Mouse (Mus musculus) spleen, embryonic (tissue): ENCODE data around the gene Ttf2.

ENCODE experiments used
- CTCF ChIA-PET: fragments of 350-600 bp; sonication (Branson Sonifier 250); formaldehyde crosslinking; loops from one replicate; lab custom pipeline; 2022; lab: Charles Lee

Ttf2 gene

DNA sequence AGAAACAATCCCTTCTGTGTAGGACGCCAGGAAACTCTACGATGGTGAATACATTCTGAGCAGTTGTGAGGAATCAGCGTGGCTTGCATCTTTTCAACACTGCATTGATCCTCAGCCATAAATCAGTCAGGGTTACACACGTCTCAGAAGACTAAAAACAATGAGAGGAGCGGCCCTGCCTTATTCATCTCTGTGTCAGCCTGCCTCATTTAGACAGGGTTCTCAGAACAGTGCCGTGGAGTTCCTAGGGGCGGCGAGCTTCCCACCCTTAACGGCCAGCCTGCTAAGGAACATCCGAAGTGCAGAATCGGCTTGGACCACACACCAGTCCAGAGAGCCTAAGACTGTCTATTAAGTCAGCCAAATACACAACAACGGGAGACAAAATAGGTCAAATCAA is 20.0 kb upstream of the Ttf2 start:
- CTCF ChIA-PET: no interaction called here

DNA sequence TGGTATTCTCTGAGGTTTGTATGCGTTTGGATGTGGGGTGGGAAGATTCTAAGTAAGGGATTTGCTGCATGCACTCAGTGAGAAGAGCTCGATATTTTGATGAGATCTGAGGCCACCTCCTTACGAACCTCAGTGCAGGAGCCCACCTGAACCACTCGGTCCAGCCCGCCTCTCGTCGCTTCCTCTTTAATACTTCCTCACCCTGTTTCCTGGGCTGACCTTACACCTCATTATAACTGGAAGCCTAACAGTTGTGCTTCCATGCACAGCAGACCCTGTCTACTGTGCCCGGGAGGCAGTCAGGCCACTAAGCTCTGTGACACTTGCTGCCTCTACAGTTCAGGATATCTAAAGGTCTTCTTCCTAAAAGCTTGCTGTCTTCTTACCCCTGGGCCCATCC is 9.8 kb upstream of the Ttf2 start:
- CTCF ChIA-PET: no interaction called here

DNA sequence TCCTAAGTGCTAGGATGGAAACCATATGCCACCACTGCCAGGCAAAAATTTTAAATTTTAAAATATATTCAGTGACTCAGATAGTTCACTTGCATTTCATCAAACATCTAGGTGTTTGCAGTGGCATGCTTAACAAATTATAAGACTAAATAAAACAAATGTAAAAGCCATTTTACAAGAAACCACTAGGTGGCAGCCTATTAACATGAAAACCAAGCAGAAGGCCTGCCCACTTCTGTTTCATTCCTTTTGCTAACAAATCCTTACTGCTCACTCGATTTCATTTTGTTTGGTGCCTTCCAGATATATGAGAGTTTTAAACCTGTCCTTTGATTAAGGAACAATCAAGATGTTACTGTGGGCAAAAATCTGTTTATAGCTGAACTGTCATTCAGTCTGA is 4.4 kb upstream of the Ttf2 start:
- CTCF ChIA-PET: interaction anchor here (0.5 to 1.7 kb wide), 2 partner anchors 321 to 481 kb away, joined by 3 to 8 read pairs; no protein-coding TSS in a partner anchor

DNA sequence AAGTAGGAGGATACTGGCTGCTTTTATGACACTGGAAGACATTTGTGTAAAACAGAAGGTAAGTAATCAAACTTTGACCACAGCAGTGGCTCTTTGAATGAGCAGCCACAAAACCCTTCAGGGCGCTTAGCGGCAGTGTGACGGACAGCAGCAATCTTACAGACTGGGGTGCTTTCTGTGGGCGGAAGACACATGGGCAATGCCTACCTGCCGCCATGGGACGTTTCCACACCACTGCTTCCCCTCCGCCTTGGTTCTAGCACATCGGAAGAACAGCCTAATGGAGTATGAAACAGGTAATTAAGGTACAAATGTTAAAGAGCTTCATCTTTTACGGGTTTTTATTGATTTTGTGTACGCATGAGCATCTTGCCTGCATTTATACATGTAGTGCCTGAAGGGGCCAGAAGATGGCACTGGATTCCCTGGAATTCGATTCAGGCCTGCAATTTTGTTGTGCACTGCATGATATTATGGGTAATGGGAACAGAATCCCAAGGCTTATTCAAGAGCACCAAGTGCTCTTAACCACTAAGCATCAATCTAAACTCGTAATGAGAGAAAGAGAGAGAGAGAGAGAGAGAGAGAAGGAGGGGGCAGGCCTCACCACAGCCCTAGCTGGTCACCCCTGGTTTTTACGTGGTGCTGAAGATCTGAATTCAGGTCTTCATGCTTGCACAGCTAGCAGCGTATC is 5.5 kb downstream of the Ttf2 start:
- CTCF ChIA-PET: interaction anchor here (0.6 to 1.7 kb wide), 4 partner anchors 9 to 559 kb away, joined by 3 to 4 read pairs (median 4); no protein-coding TSS in a partner anchor

DNA sequence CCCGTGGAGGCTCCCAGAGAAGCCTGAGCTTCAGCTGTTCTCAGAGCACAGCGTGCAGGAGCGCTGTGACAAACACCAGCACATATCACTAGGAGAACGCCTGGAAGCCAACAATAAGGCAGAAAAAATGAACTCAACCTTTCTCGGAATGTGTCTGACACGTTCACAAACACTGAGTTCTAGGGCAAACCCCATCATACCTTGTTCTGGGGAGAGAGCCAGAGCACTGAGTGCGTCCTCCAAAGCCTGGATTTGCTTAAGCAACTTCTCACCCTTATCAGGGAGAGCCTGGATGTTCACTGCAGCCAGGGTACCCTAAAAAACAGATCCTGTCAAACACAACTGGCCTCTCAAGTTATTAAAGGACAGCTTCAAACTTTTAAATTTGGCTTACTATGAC is 8.0 kb downstream of the Ttf2 start:
- CTCF ChIA-PET: no interaction called here

DNA sequence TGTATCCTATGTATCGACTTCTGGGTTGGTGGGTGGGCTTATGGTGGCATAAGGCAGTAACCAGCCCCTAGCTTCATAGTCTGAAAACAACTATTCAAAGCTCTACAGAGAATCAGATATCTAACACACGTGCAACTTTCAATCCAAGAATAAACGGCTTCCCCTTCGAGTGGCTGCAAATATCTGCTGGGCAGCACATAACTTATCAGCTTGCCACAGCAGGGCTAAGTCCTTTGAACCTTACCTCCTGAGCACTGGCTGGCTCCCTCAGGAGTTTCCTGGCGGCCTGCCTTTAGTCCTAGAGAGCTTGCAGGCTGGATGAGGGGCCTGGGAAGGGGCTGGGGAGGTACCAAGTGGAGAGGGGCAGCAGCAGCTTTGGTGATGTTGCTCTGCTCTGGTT is 8.5 kb downstream of the Ttf2 start:
- CTCF ChIA-PET: no interaction called here

DNA sequence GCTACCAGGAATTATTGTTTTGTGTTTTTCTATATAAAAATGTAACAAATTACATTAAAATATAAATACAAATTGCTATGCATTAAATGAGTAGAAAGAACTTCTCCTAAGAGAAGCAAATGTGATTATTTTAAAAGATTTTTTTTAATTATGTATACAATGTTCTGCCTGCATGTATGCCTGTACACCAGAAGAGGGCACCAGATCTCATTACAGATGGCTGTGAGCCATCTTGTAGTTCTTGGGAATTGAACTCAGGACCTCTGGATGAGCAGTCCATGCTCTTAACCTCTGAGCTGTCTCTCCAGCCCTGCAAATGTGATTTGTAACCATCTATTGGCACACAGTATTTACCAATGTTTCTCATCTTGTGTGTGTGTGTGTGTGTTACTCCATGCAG is 14.8 kb downstream of the Ttf2 start:
- CTCF ChIA-PET: interaction anchor here (0.5 to 1.0 kb wide), 4 partner anchors 9 to 164 kb away, joined by 3 to 6 read pairs (median 4); no protein-coding TSS in a partner anchor

DNA sequence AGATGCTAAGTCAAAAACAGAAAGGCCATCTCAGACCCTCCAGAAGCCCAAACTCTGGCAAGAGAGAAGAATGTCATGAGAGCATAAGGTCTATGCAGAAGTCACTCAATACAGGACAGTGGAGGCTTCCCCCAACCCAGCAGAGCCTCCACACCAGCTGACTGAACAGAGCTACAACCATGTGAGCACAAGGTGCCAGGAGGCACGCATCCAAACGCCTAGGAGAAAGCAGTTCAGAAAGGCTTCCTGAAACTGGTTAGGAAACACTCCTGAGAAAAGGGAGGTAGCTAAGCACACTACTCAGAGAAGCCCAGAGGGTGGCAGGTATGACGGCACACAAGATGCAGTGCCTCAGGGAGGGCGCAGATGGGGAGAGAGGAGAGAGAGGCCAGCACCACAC is 17.9 kb downstream of the Ttf2 start:
- CTCF ChIA-PET: no interaction called here

DNA sequence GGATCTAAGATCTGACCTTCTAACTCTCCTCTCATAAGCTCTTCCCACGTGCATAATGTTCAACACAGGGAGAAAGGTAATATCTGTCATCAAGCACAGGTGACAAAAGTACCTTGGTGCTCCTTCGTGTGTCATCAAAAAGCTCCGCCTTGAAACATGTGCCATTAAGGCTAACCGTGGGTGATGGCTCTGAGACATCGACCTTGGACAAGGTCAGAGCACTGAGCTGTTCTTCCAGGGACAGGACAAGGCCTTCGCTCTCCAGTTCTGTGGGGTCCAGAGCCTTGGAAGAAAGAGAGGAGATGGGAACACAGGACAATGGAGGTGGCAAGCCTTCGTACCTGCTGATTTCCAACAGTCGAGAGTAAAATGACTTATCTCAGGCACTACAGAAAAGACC is 22.2 kb downstream of the Ttf2 start:
- CTCF ChIA-PET: no interaction called here

DNA sequence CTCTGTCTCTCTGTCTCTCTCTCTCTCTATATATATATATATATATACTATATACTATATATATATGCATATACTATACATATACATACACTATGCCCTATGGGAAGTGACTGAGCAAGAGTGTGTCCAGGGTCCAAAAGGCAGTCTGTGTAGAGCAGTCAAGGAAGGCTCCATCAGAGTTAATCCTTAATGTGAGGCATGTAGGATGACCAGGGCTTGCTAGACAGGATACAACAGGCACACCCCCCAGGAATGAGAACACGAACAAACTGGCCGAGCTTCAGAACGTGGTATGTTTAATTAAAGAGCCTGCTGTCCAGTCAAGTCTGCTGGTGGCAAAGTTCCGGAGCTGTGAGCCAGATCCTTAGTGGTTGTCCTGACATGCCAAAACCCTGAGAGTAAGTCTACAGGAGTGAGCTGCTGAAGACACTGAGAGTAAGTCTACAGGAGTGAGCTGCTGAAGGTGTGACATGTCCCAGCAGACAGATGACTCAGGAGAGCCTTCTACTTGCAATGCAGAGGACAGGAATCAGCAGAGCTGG is 28.9 kb downstream of the Ttf2 start:
- CTCF ChIA-PET: no interaction called here

DNA sequence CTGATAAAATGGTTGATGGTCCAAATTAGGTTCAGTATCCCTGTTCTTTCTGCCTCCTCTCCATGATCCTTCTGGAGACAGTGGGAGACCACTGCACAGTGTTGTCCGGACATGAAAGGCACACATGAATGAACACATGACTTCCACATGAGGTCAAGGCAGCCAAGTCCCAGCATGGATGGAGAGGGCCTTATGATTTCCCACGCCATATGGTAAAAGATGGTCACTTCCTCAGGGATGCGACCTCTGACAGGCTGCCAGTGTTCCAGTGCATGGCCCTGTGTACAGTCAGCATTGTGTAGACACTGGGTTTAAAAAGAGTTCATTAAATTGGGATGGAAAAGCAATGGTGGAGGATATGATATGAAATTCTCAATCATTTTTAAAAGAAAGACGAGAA is 31.3 kb downstream of the Ttf2 start:
- CTCF ChIA-PET: no interaction called here

DNA sequence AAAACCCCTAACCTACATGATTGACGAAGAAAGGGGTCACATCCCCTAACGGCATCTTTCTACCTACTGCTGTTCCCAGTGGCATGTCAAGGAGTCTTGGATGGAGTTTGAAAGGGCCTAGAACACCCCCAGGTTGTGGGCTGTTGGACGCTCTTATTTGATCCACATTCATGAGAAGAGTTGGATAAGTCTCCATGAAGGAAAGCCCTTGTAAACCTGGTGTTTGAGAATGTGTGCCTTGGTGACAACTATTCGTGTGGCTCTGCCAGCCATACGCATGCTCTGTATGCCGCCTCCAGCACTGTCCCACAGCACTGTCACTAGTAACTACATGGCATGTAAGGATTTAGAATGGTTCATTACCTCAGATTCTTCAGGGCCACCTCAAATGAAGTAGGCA is 33.3 kb downstream of the Ttf2 start:
- CTCF ChIA-PET: no interaction called here

DNA sequence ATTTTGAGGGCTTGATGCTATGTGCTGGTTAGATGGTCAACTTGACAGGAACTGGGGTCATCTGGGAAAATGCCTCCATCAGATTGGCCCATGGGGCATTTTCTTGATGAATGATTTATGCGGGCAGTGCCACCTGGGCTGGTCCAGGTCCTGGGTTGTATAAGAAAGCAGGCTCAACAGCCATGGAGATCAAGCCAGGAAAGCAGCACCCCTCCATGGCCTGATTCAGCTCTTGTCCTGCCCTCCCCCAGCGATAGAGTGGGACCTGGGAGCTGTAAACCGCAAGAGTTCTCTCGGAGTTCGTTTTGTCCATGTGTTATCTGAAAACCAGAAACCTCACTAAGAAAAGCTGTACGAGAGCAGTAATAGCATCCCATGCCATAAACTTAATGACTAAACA is 33.9 kb downstream of the Ttf2 start:
- CTCF ChIA-PET: no interaction called here

DNA sequence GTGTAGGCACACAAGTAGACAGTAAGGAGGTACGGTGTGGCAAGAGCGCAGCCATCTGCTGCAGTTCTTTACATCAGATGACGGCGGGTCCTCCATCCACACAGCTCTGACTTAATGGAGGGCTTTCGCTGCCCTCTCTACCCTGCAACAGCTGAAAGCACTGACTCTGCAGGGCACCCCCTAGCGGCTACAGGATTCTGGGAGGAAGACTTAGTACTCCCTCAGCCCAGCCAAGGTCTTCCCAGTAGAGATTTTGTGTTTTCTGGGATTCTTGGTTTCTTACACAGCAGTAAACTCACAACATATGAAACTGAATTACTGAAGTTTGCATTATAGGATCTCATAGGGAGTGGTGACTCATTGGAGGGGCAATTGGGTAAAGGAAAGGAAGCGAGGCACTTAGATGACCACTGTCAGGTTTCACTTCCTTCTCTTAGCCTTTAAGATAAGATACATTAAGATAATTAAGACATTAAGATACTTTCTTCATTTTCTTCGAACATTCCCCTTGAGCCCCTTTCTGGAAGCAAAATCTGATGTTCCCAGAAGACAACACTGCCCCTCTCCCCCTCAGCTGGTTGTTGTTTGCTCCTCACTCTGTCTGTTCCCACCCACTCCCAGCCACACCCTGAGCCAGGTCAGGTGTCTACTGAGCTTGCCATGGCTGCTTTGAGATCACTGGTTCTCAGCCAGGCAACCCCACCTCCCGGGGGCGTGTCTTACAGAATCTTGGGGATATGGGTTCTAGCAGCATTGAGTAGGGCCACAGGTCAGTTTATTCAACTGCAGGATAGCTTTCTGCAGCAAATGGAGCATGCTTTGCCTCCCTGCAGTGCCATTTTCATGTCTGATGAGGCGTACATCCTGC is 37.2 kb downstream of the Ttf2 start:
- CTCF ChIA-PET: no interaction called here

DNA sequence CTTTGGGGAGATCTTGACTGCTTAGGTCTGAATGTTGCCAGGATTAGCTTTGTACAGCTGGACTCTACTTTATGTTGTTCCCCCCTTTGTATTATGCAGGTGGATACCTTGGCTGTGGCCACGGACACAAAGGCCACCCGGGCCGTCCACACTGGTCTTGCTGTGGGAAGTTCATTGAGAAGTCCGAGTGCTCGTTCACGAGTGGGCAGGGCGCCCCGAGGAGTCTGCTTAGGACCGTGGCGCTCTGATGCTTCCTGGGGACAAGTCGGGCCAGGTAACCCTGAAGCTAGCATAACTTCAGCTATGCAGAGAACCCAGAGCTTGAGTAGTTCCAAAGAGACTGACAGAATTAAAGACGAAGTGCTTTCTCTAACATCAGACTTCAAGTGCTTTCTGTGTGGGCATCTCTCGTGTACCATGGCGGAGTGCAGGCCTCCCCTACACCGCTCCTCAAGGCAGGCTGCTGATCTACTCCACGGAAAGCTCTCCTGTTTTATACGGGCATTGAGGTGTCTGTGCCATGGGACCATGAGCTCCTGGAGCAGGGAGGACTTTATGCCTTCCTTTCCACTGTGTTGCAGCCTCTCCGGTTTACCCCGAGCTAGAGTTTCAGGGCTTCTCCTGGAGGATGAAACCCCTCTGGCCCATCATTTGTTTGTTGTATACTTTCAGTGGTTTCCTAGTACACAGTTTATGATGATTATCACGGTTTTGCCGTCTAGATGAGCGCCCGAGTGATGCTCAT is 38.0 kb downstream of the Ttf2 start:
- CTCF ChIA-PET: no interaction called here

DNA sequence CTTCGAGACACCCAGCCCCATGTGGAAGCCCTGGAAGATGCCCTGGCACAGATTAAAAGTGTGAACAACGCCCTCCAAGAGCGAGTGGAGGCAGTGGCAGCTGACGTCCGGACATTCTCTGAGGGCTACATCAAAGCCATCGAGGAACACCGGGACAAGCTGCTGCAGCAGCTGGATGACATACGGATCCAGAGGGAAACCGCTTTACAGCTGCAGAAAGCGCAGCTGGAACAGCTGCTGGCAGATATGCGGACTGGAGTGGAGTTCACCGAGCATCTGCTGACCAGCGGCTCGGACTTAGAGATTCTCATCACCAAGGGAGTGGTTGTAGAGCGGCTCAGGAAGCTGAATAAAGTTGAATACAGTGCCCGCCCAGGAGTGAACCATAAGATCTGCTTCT is 44.3 kb downstream of the Ttf2 start:
- CTCF ChIA-PET: no interaction called here

DNA sequence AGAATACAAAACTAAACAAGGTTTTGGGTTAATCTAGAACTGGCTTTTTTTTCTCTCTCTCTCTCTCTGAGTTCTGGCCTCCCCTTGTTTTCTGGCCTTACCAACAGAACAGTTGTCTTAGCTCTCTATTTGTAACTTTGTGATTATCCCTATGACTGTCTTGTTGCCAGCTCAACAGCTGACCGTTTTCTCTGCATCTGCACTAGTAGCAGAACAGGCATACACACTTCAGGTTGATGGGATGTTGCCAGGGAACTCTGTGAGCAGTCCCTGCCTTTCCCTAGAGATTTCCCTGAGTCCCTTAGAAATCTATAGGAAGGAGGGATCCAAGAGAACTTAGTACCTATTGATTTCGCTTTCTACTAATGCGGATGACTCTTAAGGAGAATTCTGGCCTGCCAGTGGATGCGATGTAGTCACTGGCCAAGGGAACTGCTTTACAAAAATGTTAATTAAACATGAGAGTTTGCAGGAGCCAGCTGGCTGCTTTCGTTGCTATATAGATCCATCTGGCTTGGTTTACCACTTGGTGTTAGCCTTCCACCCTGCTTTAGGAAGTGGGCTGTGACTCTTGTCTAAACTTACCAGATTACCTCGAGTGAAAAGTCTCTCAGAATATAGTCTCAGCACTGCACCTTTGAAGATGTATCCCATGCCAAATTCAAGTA is 45.3 kb downstream of the Ttf2 start:
- CTCF ChIA-PET: no interaction called here

DNA sequence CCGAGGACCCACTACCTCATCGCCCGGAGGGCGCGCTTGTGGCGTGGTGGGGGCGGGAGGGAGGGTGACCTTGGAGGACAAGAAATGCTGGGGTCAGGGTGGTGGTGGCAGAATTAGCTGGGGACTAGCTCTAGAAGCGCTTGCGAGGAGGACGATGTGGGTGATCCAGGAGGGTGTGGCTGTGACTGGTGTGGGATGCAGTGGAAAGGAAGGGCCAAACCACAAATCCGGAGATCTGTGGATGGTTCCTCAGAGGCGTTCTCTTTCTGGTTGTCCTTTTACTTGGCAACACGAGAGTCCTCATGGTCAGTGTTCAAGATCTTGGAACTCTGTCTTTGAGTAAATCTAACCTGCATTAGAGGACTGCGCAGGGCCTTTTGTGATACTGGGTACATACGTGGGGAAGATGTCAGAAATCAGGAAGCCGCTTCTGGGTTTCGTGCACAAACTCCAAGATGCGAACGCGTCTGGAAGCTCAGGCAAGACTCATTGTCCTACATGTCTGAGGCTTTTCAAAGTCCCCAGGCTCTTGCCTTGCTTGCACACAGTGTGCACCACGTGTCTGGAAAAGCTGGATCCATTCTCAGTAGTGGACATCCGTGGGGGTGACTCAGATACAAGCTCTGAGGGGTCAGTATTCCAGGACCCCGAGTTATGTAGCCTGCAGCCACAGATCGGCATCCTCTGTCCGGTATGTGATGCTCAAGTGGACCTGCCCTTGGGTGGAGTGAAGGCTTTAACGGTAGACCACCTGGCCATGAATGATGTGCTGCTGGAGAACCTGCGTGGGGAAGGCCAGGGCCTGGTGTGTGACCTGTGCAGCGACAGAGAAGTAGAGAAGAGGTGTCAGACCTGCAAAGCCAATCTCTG is 46.7 kb downstream of the Ttf2 start:
- CTCF ChIA-PET: interaction anchor here (1.0 kb wide), 1 partner anchor 49 kb away, joined by 3 read pairs; no protein-coding TSS in a partner anchor

DNA sequence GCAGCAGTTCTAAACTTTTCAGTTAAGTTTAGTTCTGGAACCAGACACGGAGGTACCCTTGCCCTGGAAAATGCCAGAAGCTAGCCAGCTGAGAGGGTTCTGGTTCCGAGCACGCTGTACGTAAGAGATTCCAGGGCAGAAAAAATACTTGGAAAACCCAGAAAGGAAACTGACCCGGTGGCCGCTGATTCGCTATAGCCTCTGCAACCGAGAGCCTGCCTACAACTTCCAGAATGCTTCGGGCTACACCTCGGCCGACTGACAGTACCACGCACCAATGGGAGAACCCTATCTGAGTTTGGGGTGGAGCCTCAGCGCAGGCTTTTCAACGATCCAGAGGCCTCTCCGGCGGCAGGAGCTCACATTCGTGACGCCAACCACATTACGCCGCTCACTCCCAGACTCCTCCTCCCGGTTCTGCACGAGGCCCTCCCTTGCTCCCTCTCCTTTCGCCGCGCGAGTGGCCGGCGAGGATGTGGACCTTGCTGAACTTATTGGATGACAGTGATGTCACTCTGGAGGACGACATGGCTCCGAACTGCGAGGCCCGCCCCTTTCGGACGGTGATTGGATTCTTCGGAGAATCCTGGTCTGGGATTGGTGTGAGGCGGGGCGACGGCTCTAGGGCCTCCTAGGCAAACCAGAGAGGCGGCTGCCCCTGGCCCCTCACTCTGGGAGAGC is 47.5 kb downstream of the Ttf2 start, which contains the start of gene Trim45:
Gene Trim45, plus strand, starts transcription at position 378 of the 681 bp plus-strand sequence.
- CTCF ChIA-PET: interaction anchor here (1.0 kb wide), 1 partner anchor 49 kb away, joined by 3 read pairs; no protein-coding TSS in a partner anchor
